Mouse (Mus musculus): ENCODE results near the gene Rae1.

The Rae1 gene

DNA sequence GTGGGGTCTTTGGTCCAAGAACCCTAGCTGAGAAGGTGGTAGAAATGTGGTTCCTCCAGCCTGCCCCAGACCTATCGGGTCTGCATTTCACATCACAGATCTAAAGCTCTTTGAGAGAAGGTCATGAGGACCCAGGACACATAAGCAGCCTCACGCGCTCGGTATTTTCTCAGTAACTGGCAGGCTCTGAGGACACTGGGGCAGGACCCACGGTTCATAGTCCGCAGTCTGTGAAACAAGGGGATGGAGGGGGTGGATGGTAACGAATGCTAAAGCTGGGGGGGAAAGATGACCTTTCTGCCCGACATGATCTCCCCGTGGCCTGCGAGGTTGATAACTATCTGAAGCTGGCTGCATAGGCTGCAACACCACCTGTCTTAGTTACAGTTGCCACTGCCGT is 2.2 kb upstream of the Rae1 start:
- no peak for DNase-seq

DNA sequence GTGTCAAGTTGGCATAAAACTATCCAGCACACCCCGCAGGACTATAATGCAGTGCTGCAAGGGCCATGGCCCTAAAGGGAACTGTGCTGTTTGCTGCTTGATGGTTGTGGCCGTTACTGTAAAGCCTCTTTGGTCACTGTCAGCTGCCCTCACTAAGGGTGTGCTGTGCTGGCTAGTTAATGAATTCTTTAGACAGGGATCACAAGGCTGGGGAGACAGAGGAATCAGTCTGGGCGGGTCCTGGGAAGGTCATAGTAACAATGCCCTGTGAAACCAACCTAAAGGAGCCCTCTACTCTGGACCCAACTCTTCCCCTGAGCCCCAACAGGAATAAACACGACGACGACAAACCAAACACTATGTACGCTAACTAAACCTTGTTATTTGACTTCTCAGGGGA is 1.4 kb upstream of the Rae1 start:
- DNase-seq, result no peak

DNA sequence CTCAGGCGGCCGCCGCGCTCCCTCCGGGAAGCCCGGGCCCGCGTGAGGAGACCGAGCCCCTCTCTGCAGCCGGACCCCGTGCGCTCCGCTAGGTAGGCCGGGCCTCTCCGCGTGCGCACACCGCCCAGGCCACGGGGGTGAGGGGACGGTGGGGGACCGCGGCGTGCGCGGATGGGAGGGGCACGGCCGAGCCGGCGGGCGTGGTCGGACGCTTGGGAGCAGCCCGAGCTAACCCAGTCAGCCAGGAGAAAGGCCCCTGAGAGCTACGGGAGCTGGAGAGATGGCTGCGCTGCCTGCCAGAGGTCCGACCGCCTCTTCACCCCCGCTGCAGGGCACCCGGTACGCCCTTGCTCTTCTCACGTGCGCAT is 352 bp downstream of the Rae1 start:
- peak; percentile 91 for DNase-seq

DNA sequence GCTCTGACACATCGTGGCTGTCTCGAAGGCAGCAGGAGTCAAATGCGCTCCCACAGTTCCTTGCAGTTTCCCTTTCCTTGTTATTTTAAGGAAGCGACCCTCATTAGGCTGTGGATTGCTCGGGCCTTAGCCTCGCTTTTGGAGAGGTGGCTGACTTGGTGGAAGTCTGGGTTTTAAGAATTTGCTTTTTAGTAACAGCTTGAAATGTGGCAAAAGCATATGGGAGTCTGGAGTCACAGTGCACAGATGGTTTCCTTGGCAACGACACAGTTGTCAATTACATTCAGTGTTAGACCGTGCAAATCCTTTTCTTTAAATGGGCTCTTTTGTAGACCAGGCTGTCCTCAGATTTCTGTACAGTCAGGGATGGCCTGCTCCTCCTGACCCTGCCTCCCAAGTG is 1.0 kb downstream of the Rae1 start:
- no peak for DNase-seq

DNA sequence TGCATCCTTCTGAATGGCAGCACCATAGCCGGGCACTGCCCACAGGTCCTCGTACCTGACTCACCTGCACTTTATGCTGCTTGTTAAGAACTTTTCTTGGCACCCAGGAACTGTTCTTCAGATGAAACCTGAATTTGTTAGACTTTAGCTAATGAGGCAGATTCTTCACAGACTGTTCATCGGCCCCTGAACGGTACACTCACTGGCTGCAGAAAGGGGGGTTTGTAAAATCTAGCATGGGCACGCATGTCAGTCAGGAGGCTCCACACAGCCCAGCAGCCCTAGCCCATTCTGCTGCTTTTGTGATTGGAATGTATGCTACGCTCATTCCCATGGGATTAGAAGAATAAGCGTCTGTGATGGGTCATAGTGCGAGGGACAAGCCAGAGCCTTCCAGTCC is 3.8 kb downstream of the Rae1 start:
- DNase-seq, result no peak

DNA sequence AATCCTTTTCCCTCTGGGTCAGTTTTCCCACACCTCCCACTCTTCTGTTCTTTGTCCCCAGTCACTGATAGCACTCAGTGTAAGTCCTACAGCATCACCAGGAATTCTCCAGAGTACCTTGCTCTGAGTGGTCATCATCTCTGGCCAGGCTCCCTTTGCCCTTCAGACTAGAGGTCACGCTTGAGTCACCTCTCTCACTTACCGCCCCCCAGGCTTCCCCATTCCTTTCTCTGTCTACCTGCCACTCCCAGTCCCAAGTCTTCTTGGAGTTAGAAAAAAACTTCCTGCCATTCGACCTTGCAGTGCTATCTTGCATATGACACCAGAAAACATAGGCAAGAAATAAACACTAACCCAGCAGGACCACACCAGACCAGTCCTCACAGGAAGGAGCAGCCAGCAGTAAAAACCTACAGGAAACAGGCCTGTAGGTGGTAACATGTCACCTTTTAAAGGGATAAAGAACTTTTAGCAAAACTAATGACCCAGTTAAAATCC is 10.4 kb downstream of the Rae1 start:
- DNase-seq, result no peak

DNA sequence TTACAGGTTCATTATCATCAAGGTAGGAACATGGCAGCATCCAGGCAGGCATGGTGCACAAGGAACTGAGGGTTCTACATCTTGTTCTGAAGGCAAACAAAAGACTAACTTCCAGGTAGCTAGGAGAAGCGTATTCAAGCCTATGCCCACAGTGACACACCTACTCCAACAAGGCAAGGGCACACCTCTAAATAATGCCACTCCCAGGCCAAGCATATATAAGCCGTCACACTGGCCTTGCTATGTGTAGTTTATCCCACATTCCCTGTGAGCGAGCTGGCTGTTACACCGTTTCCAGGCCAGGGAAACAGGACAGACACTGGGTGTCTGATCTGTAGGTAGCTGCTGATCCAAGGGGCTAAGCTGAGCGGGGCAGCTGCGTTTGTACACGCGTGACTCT is 11.5 kb downstream of the Rae1 start:
- DNase-seq, result no peak

DNA sequence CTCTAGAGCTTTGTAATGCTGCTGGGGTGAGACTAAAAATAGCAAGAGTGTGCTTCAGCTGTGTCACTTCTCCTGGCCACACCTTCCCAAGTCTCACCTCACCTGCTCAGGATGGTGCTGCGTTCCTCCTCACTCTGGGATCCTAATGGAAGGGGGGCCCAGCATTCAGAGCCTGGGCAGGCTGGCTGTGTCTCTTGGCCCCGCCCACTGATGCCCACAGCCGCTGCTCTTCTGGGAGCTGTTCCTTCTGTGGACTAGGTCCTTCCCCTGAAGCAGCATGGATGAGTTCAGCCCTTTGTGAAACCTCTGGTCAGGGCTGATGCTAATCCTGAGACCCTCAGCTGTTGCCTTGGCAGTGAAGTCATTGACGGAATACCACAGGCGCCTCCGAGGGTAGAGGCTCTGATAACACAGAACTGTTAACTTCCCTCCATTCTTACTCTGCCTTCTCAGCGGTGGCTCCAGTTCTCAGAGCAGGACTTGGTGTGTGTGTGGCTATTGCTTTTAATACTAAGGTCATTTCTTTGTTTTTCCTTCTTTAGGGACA is 14.9 kb downstream of the Rae1 start:
- no peak for DNase-seq

DNA sequence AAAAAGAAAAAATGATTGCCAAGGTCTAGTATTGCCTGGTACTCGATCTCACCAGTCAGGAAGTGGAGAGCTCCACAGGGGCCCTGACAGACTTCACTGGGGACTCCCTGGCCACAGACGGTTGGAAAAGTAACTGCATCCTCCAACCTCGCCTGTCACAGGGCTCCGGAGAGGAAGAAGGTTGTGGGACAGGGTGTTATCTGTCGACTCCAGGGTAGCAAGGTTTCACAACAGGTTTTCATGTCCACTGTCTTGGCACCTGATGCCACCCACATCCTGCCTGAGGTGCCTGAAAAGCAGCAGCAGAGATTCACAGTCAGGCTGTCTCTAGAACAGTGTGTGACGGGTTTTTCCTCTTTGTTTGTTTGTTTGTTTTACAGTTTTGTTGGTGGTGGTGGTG is 18.0 kb downstream of the Rae1 start:
- peak; percentile 19 for DNase-seq

DNA sequence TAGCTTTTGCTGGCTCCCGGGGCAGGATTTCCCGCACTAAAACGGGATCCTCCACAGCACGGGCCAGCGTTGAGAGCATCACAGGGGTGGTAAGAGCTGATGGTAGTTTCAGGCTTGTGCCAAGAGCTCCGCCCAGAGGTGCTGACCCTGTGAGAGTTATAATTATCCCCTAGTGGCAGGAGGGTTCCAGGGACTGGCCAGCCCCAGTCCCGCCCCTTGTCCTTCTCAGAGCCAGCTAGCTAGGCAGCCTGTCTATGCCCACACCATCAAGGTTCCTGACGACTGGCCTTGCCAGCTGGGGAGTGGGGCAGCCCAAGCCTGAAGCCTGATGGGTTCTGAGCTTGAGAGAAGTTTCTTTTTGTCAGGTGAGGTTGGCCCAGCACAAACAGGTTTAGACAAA is 18.7 kb downstream of the Rae1 start:
- DNase-seq, result peak; percentile 53

DNA sequence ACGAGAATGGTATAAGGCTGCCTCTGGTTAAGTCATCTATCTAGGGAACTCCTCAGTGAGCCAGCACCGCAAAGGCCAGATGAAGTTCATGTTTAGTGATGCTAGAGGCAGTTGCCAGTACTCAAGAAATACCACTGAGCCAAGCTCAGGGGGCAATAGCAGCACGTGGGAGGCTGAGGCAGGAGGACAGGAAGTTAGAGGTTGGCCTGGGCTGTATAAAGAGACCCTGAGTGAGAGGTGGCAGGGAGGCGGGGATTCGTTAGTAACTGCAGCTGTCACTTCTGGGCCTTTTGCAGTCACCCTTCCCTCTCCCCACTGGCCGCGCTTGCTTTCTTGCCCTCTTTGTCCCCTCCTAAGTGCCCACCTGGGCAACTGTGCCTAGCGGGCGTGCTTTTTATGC is 19.4 kb downstream of the Rae1 start:
- no peak for DNase-seq

DNA sequence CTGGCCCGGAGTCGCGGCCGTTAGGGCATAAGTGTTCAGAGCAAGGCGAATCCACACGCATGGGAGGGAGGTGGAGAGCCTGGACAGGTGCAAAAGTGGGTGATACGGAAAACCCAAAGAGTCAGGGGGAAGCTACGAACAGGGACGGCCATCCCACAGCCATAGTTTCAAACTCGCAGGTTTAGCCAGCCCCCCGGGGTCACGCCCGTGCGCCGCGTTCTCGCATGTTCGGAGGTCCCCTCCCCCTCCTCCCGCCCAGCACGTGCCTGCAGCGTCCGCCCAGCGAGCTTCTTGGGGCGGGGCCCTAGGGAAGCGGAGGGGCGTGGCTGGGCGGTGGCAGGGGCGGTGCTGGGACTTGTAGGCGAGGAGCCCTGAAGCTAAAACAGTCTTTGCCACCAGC is 19.9 kb downstream of the Rae1 start:
- DNase-seq, result peak; percentile 98

DNA sequence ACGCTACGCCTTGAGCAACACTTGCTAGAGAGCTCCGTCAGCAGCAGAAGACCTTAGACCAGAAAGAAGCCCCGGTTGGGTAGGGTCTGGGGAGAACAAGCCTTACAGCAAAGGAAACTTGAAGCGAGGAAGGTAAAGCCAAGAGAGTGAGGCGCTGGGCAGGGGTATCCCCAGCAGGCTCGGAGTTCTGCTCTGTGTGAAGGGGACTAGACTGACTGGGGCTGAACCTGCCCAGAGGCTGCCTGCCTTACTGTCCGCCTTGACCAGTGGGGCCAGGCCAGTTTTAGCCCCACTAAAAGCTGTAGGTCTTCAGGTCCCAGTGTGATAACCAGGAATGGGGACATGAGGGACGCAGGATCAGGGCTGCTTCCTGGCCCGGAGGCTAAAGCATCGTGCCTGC is 20.5 kb downstream of the Rae1 start, which contains the start of gene Rbm38:
Gene Rbm38 (plus strand): TSS at position 69 of the 400 bp plus-strand sequence.
- no peak for DNase-seq

DNA sequence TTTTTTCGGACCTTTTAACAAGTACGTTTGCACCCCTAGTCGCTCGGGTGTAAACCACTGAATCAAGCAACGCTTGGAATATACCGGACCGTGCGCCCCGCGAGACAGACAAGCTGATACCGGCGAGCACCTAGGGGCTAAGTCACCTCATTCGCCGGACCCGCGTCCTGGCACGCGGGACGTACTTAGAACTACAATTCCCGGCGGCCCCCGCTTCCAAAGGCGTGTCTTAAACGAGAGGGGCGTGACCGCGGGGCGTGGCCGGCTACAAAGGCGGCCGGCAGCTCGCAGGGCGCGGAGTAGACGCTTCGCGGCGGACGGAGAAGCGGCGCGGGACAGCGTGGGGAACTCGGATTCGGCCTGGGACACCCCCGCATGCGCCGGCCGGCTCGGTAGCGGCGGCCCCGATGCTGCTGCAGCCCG is 21.7 kb downstream of the Rae1 start:
- DNase-seq, result peak; percentile 97

DNA sequence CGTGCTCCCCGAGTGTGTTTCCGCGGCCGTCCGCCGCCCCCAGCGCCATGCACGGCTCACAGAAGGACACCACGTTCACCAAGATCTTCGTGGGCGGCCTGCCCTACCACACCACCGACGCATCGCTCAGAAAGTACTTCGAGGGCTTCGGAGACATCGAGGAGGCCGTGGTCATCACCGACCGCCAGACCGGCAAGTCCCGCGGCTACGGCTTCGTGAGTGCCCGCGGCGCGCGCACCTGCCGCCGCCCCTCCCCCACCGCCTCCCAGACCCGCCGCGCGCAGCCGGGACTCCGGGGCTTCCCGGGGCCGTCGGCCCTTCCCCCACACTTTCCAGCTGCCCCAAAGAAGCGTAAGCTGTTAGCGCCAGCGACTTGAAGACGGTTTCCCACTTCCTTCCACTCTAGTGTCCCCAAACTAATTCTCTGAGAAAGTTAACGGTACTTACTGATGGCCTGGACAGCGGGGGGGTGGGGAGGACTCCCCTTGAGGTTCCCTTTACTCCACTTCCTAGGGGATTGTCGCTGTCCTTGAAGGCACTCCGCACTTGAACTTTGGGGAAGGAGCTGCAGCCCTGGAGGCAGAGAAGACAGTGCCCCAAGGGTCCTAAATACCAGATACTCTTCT is 22.3 kb downstream of the Rae1 start:
- DNase-seq, result peak; percentile 81

DNA sequence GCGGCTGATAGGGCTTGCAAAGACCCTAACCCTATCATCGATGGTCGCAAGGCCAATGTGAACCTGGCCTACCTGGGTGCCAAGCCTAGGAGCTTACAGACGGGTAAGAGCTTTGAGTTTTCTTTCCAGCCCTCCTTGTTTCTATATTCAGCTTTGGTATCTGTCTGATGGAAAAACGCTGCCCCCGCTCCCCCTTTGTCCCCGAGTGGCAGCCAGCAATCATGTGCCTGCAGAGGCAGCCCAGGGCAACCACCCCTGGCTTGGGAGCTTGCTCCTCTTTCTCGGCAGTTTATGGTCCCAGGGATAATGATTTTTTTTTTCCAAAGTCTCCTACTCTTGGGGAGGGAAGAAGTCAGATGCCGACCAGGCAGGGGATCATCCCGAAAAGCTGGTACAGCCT is 22.9 kb downstream of the Rae1 start:
- DNase-seq, result peak; percentile 36

DNA sequence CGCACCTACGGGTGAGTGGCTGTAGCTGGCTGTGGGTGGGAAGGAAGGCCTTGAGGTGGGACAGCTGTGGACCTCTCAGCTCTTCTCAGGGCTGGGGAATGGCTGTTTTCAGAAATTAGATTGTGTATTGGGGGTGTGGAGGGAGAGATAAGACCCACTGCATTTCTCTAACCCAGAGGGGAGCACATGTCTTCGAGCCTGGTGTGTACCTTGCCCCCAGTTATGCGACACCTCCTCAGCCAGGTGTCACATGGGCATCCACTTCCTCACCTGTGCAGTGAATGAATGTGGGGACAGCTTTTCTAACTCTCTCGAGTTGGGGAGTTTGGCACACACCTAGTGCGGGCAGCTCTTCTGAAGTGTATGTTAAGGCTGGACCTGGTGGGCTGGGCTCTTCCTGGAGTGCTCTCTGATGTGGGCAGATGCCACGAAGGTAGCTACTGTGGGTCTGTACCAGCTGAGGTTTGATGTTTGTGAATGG is 23.5 kb downstream of the Rae1 start:
- DNase-seq, result peak; percentile 61

DNA sequence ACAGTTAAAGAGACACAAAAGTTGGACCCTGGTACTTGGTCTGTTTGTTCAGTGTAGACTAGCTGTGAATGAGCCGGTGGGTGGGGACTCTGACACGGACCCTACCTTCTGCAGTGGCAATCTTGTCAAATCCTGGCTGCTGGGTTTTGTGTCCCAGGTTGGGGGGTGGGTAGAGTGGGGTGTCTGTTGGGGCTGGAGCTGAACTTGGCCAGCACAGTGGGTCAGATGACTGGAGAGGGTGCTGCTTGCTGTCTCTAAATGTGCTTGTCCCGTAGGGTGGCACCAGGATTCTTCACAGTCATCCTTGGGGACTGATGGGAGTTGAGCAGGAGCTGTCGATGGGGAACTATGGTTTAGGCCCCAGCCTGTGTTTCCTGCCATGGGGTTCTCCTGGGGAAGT is 24.0 kb downstream of the Rae1 start:
- DNase-seq, result peak; percentile 36

DNA sequence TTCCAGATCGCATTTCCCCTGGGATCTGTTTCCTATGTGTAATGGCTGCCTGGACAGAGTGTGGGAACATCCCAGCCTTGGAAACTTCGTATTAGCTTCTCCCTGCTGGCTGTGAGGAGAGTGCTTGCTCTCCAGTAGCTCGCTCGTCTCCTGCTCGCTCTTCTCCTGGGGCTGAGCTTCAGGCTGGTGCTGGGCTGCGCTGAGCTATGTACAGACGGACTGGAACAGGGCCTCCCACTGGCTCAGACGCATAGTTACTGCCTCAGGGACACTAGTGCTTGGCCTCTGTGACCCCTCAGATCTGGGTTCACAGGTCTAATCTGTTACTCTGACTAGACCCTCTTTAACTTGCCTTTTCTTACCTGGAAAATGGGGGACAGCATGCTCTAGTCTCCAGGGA is 24.5 kb downstream of the Rae1 start:
- peak; percentile 32 for DNase-seq

DNA sequence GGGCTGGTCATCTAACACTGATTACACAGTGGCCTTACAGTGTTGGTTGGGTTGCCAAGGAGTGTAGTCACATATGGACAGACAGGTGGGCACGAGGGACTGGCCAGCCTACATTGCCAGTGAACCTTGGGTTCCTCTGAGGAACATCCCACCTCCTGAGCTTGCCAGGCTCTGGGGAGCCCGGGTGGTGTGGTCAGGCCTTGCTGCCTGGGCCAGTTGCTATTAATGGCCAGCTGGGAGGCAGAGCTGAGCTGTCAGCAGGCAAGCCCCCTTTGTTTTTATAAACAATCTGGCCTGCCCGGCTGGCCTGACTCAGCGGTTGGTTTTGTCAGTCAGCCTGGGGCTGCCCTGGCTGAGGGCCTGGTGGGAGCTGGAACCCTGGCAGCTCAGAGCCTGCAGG is 25.0 kb downstream of the Rae1 start:
- DNase-seq, result peak; percentile 56

DNA sequence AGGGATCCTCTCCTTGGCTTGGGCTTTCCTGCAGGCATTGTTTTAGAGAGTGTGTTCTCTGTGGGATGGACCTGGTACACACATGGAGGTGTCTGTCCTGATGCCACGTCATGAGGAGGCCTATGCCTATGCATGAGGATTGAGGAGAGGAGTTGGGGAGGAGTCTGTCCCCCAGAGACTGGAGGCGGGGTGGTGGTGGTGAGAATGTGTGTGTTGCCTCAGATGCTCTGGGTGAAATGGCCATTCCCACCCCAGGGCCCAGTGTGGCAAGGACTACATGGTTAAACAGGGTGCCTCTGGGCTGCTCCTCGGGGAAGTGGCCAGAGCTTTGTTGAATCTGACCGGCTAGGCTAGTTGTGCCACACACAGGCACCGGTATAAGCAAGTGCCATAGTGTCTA is 26.4 kb downstream of the Rae1 start:
- DNase-seq, result peak; percentile 39

DNA sequence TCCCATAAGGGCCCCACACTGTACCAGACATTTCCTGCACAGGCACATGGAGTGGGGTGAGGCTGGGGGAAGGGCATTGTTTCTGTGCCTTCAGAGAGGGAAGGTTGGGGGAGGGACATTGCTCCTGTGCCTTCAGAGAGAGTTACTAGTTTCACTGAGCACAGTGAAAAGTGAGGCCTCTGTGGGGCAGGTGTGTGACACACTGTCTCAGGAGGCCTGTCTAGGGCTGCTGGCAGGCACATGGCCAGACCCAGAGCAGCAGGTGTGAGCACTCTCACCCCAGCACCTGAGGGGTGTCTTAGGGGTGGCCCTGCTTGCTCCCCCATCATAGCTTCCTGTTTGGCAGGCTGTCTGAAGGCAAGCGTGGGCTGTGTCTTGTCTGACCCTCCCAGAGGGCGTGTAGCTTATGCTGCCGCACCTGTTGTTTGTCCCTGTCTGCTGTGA is 26.8 kb downstream of the Rae1 start:
- peak; percentile 38 for DNase-seq

DNA sequence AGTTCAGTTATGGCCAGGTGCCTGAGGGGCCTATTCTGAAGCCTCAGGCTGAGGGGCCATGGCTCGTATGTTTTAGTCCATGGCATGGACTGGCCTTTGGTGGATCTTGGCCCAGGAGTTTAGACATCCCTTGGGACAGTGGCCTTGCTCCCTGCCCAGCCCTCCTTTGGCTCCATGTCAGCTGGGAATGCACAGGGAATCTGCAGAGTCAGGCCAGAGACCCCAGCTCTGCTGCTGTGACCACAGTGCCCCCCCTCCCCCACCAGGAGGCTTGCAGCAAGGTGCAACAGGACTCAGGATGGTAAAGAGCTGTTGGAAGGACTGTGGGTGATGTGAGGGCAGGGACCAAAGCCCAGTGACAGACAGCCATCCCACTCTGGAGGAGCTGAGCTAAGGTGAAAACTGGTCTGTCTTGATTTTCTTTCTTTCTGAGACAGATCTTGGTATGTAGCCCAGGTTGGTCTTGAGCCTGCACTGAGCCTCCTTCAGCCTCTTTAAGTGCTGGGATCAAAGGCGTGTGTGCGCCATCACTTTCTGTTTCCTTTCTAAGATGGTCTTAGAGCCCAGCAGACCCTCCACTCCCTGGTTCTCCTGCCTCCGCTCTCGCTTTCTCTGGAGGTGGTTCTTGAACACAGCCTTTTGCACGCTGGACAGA is 27.4 kb downstream of the Rae1 start:
- DNase-seq, result no peak

DNA sequence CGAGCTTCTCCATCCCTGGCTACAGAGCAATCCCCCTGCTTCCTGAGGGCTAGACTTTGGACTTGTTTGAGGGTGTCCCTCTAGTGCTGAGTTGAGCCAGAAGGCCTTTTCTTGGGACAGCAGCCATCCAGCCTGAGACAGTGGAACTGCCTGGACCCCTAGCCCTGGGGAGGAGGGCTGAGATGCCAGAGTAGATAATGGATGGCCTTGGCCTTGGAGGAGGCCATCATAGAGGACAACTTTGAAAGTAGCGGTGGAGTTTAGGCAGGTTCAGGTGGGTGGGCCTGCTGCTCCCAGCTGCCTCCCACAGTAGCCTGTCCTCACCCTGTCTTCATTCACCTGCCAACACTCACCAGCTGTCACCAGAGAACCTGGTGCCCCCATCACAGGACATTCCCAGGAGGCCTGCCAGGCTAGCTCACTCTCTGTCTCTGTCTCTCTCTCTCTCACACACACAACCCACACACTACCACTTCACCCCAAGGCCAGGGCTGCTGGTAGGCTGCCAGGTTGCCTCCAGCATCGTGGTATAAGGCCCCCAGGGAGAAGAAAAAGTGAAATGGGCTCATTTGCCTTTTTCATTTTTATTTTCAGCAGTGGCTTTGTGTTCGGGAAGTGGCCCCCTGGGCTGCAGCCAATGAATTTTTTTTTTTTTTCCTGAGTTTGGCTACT is 28.0 kb downstream of the Rae1 start:
- no peak for DNase-seq
